Mouse (Mus musculus) cerebellum, adult 11 months (tissue): ENCODE data around the gene Sept6.

ENCODE experiments used
- DNase-seq: peaks from one replicate; pipeline ENCODE4 v3.0.0; 2022

Gene Sept6

DNA sequence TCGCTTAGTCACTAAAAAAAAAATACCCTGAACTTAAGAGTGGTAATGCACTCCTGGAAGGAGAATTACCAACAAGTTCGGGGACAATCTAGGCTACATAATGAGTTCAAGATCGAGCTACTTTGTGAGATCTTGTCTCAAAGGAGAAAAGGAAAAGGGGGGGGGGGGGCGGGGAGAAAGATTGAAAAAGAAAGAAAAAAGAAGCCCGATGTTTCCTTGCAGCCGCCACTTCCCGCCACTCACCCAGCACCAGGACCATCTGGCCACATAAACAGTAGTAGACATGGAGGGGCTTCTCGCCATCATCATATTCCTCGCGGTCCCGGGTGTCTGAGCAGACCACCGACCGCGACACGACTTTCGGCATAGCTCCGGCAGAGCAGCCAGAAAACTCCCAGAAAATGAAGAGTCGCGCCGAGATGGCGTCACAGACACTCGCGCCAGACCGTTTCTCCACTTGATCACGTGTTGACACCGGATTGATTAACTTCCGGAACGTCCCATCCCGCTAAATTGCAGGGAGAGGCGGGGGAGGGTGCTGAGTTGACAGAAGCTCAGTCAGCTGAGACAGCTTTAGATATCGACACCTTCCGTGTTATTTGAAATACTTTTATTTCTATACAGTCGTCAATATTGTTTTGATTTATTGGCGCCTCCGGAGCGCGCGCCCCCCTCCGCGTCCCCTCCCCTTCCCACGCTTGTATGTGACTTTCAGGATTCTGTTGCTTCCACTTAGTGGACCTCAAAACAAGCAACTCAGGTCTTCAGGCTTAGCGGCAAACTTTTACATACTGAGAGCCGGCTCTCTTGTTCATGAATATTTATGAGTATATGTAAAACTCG, 127.6 kb downstream of the Sept6 start:
- DNase-seq, result peak; percentile 70
